Mouse (Mus musculus) ES-E14 (cell line): ENCODE data around the gene Gm15056. TPM values are rescaled to one million over a fixed set of nuclear protein-coding genes. Genes with fewer than 3 reads are reported as not detected.

ENCODE experiments used
- DNase-seq: peaks from one replicate; pipeline ENCODE4 v3.0.0-alpha.2; 2013; ENCODE audit warnings: low read depth, low spot score
- H3K27ac ChIP-seq: 2 replicates; pipeline ENCODE4 v1.5.1; 2012; ENCODE audit warnings: low read depth, mild to moderate bottlenecking, low read length, moderate library complexity, mixed read lengths; ENCODE audit not compliant: poor library complexity, insufficient read depth, severe bottlenecking
- H3K36me3 ChIP-seq: 2 replicates; pipeline ENCODE4 v1.6.1; 2012; ENCODE audit warnings: mild to moderate bottlenecking, low read length, moderate library complexity, mixed read lengths; ENCODE audit not compliant: control insufficient read depth, poor library complexity, insufficient read depth, severe bottlenecking
- H3K4me1 ChIP-seq, 2 experiments: fragments of 150-350 bp in 1 of 2; sonication (generic) in 1 of 2; 2 replicates each; pipeline ENCODE4 v1.6.1; 2012; ENCODE audit warnings: low read length in 2 of 2, mild to moderate bottlenecking in 1 of 2, mixed read lengths in 1 of 2; ENCODE audit not compliant: control insufficient read depth in 2 of 2, insufficient read depth in 2 of 2, poor library complexity in 1 of 2
- H3K4me3 ChIP-seq, 2 experiments: fragments of 150-350 bp in 1 of 2; sonication (generic) in 1 of 2; 2 replicates each; pipeline ENCODE4 v1.5.1; 2012; ENCODE audit warnings: low read length in 2 of 2, low read depth in 1 of 2, mild to moderate bottlenecking in 1 of 2, mixed read lengths in 1 of 2; ENCODE audit not compliant: insufficient read depth in 1 of 2, poor library complexity in 1 of 2, severe bottlenecking in 1 of 2
- H3K9ac ChIP-seq: 2 replicates; pipeline ENCODE4 v1.6.1; 2012; ENCODE audit warnings: low read depth, mild to moderate bottlenecking, low read length, mixed read lengths; ENCODE audit not compliant: poor library complexity, insufficient read depth, severe bottlenecking
- H3K9me3 ChIP-seq: fragments of 150-350 bp; sonication (generic); 2 replicates; pipeline ENCODE4 v1.6.1; 2012; ENCODE audit warnings: low read depth, mild to moderate bottlenecking, low read length; ENCODE audit not compliant: control insufficient read depth, insufficient read depth
- CHD2 ChIP-seq: IDR thresholded peaks from 2 replicates; pipeline ENCODE4 v1.6.1; 2014; ENCODE audit warnings: mild to moderate bottlenecking, low read depth, low read length, inconsistent platforms
- HCFC1 ChIP-seq: IDR thresholded peaks from 2 replicates; pipeline ENCODE4 v1.6.1; 2012; ENCODE audit warnings: low read length, inconsistent platforms, borderline replicate concordance; ENCODE audit not compliant: insufficient read depth
- MAFK ChIP-seq: IDR thresholded peaks from 2 replicates; pipeline ENCODE4 v1.6.1; 2014; ENCODE audit warnings: mild to moderate bottlenecking, low read depth, low read length, inconsistent platforms; ENCODE audit not compliant: insufficient read depth
- ZC3H11A ChIP-seq: IDR thresholded peaks from 2 replicates; pipeline ENCODE4 v1.6.1; 2012; ENCODE audit warnings: low read depth, mild to moderate bottlenecking, inconsistent platforms, low read length, borderline replicate concordance
- ZNF384 ChIP-seq: IDR thresholded peaks from 2 replicates; pipeline ENCODE4 v1.6.1; 2012; ENCODE audit warnings: low read depth, low read length, inconsistent platforms
- in situ Hi-C, 2 experiments: fragments of 600-800 bp; cut with MboI; formaldehyde crosslinking; loops; one replicate each; pipeline ENCODE4 v1.15.1; 2025; ENCODE audit warnings: low sequenced_read_pairs in 2 of 2, inconsistent platforms in 1 of 2; ENCODE audit not compliant: unreplicated experiment in 2 of 2
- total RNA-seq: library from RNA; depleted of rRNA; stranded (reverse); fragments of 300-350 nt; gene quantifications from 2 replicates; pipeline ENCODE4 v1.2.3, GENCODE M21; 2012; rRNA removed

Gene Gm15056
- total RNA-seq, 1 experiment: not detected

DNA sequence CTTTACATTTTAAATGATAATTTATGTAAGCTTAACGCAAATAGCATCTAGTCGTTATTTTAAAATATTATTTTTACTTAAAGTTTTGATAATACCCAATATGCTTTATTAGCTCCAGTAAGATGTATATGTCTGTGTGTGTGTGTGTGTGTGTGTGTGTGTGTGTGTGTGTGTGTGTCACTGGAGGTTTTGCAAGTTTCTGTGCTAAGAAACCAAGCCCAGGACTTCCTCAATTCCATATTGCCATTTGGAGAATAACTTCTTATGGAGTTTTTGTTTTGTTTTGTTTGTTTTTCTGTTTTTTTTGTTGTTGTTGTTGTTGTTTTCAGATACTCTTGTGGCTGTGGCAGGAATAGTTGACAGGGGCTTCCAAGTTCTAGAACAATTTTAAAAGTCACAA, 4.7 kb upstream of the Gm15056 start:
- no peak for DNase-seq
- no peak overlapping the region for H3K9ac ChIP-seq
- no peaks in the 10 kb centered on the region for H3K36me3 ChIP-seq
- no peak overlapping the region for H3K27ac ChIP-seq
- H3K4me3 ChIP-seq: no peak overlapping the region
- H3K4me1 ChIP-seq: no peaks in the 10 kb centered on the region
- TF ChIP-seq ZNF384 (no peak), ZC3H11A (no peak), CHD2 (no peak), MAFK (no peak), HCFC1 (no peak)
- H3K9me3 ChIP-seq: no peaks in the 10 kb centered on the region
- in situ Hi-C loops: no loop called here

DNA sequence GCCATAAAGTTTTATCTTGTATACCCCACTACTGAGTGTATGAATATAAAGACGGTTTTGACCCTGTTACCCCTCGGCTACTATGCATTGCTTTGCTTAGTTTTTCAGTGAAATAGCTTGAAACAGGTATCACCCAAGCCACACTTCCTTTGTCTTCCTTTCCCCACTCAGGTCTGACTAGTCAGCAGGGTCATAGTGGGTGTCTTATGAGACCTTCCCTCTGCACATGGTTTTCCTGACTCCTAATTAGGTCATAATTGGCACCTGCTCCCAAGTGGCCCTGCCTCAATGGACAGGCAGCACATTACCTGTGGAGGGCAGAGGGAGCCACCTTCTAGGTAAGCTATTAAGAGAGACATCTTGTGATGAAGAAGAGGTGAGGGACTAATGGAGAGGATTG, 10.1 kb downstream of the Gm15056 start, which contains the start of gene Defb33:
TSS of gene Defb33 (plus strand) at position 301 of the 400 bp plus-strand sequence.
- H3K9me3 ChIP-seq: no peaks in the 10 kb centered on the region
- in situ Hi-C loops: no loop called here
- no peak within 1 kb of the TSS for H3K4me3 ChIP-seq
- no peaks in the 10 kb centered on the region for H3K4me1 ChIP-seq
- H3K27ac ChIP-seq: no peak within 1 kb of the TSS
- DNase-seq: no peak
- H3K9ac ChIP-seq: no peak within 1 kb of the TSS
- TF ChIP-seq ZC3H11A (no peak), CHD2 (no peak)
- H3K36me3 ChIP-seq: no peaks in the 10 kb centered on the region

DNA sequence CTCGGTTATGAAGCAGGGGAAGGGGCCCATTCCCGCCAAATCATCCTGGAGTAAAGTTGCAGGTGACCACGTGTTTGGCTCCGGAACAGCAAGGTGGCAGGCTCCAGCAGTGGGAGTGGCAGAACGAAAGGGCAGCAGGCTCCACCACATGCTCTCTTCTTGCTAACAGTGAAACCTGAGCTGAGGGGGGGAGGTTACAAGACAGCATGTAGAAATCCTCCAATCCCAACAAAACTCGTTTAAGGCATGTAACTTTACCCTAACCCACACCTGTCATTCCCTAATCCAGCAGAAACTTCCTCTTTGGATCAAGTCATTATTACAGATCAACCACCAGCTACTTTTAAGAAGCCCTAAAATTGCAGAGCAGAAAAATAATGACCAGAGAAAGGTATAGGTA, 27.8 kb downstream of the Gm15056 start:
- DNase-seq: no peak
- no peaks in the 10 kb centered on the region for H3K9me3 ChIP-seq
- in situ Hi-C loops: no loop called here
- H3K4me1 ChIP-seq: no peaks in the 10 kb centered on the region
- no peak overlapping the region for H3K27ac ChIP-seq
- H3K36me3 ChIP-seq: no peaks in the 10 kb centered on the region
- no peak for TF ChIP-seq CHD2
- no peak for TF ChIP-seq ZNF384
- no peak for TF ChIP-seq HCFC1
- no peak overlapping the region for H3K4me3 ChIP-seq
- no peak overlapping the region for H3K9ac ChIP-seq

Other genes starting within 250 kb of the Gm15056 start
- gene Defb33, start 10.0 kb downstream of the Gm15056 start, total RNA-seq: not detected in 2 replicates
- not detected in 2 replicates for gene Gm6040, start 19.4 kb upstream of the Gm15056 start, total RNA-seq
- not detected in 2 replicates for gene AY761185, start 42.1 kb upstream of the Gm15056 start, total RNA-seq
- not detected in 2 replicates for gene Defa21, start 122.9 kb upstream of the Gm15056 start, total RNA-seq
- not detected in 2 replicates for gene Defa23, start 152.4 kb upstream of the Gm15056 start, total RNA-seq
- gene Defa35, start 162.4 kb upstream of the Gm15056 start, total RNA-seq: not detected in 2 replicates
- not detected in 2 replicates for gene Defa25, start 181.8 kb upstream of the Gm15056 start, total RNA-seq
- gene Gm14851, start 193.4 kb upstream of the Gm15056 start, total RNA-seq: not detected in 2 replicates
- 1.2 TPM in 1 of 2 replicates, not detected in the other for gene Defa30, start 232.0 kb upstream of the Gm15056 start, total RNA-seq